Mouse (Mus musculus) hindbrain, embryonic 11.5 days (tissue): Measurements from ENCODE around the gene Cfap61. TPM values are rescaled to one million over a fixed set of nuclear protein-coding genes. Genes with fewer than 3 reads are reported as not detected.

Experiments used
- ATAC-seq: fragments of 200-750 bp; cut with Nextera tagmentation; 2 replicates; pipeline ENCODE4 v1.8.0; 2017; ENCODE audit warnings: mild to moderate bottlenecking, moderate TSS enrichment, moderate library complexity; ENCODE audit not compliant: low FRiP score
- DNase-seq: peaks from one replicate; pipeline ENCODE4 v3.0.0-alpha.2; 2015; ENCODE audit warnings: low spot score
- H3K27ac ChIP-seq: fragments of 300-500 bp; sonication (generic); 2 replicates; pipeline ENCODE4 v1.5.1; 2014; ENCODE audit warnings: mild to moderate bottlenecking, low read depth, low read length
- H3K27me3 ChIP-seq: fragments of 300-500 bp; sonication (generic); 2 replicates; pipeline ENCODE4 v1.6.1; 2014; ENCODE audit warnings: mild to moderate bottlenecking, low read length, moderate library complexity, mixed read lengths; ENCODE audit not compliant: control insufficient read depth, insufficient read depth
- H3K36me3 ChIP-seq: fragments of 300-500 bp; sonication (generic); 2 replicates; pipeline ENCODE4 v1.6.1; 2014; ENCODE audit warnings: mild to moderate bottlenecking, low read length, moderate library complexity, mixed read lengths; ENCODE audit not compliant: control insufficient read depth, insufficient read depth
- H3K4me1 ChIP-seq: fragments of 300-500 bp; sonication (generic); replicated peaks from 2 replicates; pipeline ENCODE4 v1.6.1; 2014; ENCODE audit warnings: low read length, mixed read lengths; ENCODE audit not compliant: control insufficient read depth, insufficient read depth
- H3K4me2 ChIP-seq: fragments of 300-500 bp; sonication (generic); replicated peaks from 2 replicates; pipeline ENCODE4 v1.6.1; 2014; ENCODE audit warnings: mild to moderate bottlenecking, low read depth, low read length
- H3K4me3 ChIP-seq: fragments of 300-500 bp; sonication (generic); 2 replicates; pipeline ENCODE4 v1.5.1; 2014; ENCODE audit warnings: low read depth, low read length
- H3K9ac ChIP-seq: fragments of 300-500 bp; sonication (generic); 2 replicates; pipeline ENCODE4 v1.6.1; 2014; ENCODE audit warnings: low read depth, low read length
- H3K9me3 ChIP-seq: fragments of 300-500 bp; sonication (generic); 2 replicates; pipeline ENCODE4 v1.6.1; 2016; ENCODE audit warnings: low read length; ENCODE audit not compliant: control insufficient read depth
- WGBS: fragments of 180-500 bp; shearing (Covaris S2); extraction: QIAGEN DNeasy Blood & Tissue Kit; methylation state at CpG from one replicate; pipeline ENCODE4 v1.1.7; 2014; 5-methylcytosine and 5-hydroxymethylcytosine counted together
- polyA plus RNA-seq: library from polyadenylated mRNA; unstranded; fragments of >200 nt; fragmentation: Nextera tagmentation; extraction: Ambion mirVana; gene quantifications from 2 replicates; pipeline ENCODE4 v1.2.1, GENCODE M21; 2014

Gene Cfap61
- polyA plus RNA-seq, 1 experiment from 2014 or later = 2.4 TPM

DNA sequence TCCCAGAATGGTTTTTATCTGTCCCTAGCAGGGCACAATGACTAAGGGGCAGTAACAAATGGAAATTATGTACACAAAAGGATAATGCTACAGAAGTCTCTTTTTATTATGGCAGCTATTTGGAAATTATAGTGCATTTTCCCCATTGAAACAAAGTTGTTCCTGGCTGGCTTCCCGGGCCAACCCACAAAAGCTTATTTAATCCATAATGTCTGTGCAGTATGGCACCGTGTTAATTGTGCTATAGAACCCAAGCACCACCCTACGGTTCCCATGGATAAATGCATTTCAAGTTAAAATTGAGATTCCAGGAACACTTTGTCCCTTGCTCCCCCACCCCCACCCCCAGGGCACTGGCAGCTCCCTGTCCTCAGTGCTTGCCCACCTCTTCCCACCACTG, 9.7 kb downstream of the Cfap61 start:
- 84% methylated on average over 3 of the region's 3 CpGs for WGBS
- Histone ChIP-seq H3K9ac (no peak overlapping the region), H3K4me1 (no peaks in the 10 kb centered on the region), H3K4me3 (no peak overlapping the region), H3K4me2 (no peak overlapping the region), H3K27me3 (no peaks in the 10 kb centered on the region), H3K27ac (no peak overlapping the region), H3K36me3 (no peaks in the 10 kb centered on the region), H3K9me3 (no peaks in the 10 kb centered on the region)
- DNase-seq (no peak), ATAC-seq (no peak)

DNA sequence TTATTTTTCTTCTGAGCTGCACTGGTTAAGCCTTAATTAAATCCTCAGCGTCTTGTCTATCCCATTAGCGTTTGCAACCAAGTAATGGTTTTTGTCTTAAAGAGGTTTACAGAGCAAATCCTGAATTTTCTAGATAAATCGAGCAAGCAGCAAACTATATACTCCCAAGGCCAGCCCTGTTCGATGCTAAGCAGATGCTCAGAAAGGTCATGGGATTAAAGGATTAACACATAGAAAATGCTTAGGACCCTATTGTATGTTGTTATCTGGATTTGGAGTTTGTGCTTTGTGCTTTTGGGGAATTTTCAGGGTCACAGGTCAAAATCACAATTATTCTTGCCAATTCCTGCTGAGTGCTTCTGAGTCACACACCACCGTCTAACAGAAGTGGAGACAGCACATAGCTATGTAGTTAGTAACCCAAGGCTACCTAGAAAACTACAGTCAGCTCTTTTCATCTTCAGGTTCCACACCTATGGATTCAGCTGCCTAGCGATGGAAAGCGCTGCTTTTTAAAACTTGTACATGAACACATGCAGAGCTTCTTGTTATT, 13.9 kb downstream of the Cfap61 start:
- 0 out of 2 replicates have a peak, but pooled peaks cover 3% of the 10 kb centered on the region for H3K4me1 ChIP-seq
- no peak overlapping the region for H3K9ac ChIP-seq
- H3K27me3 ChIP-seq = no peaks in the 10 kb centered on the region
- H3K4me3 ChIP-seq = no peak overlapping the region
- no peaks in the 10 kb centered on the region for H3K36me3 ChIP-seq
- no peak for ATAC-seq
- H3K9me3 ChIP-seq = no peaks in the 10 kb centered on the region
- no peak overlapping the region for H3K27ac ChIP-seq
- H3K4me2 ChIP-seq = no peak overlapping the region
- WGBS = 75% methylated on average over 7 of the region's 7 CpGs
- no peak for DNase-seq

GRCm38 (mm10) chr2:145949475-145950068, 15.0 kb downstream of the Cfap61 start:
- Histone ChIP-seq H3K9me3 (no peaks in the 10 kb centered on the region), H3K4me1 (0 out of 2 replicates have a peak, but pooled peaks cover 3% of the 10 kb centered on the region), H3K27ac (peak overlapping the region; percentile 60; the same call in 1 of the 2 replicates), H3K9ac (no peak overlapping the region), H3K4me2 (no peak overlapping the region), H3K36me3 (no peaks in the 10 kb centered on the region), H3K27me3 (no peaks in the 10 kb centered on the region), H3K4me3 (no peak overlapping the region)
- ATAC-seq (peak; percentile 63), DNase-seq (peak; percentile 49)
- 24% methylated on average over 11 of the region's 11 CpGs for WGBS

- Histone ChIP-seq H3K4me1 (0 out of 2 replicates have a peak, but pooled peaks cover 3% of the 10 kb centered on the region), H3K27ac (no peak overlapping the region; the same call in 1 of the 2 replicates), H3K36me3 (no peaks in the 10 kb centered on the region), H3K9ac (no peak overlapping the region), H3K4me2 (no peak overlapping the region), H3K27me3 (no peaks in the 10 kb centered on the region), H3K9me3 (no peaks in the 10 kb centered on the region), H3K4me3 (no peak overlapping the region)
- WGBS = 8% methylated on average over 10 of the region's 10 CpGs
- ATAC-seq (0 out of 2 replicates have a peak, but pooled peaks have one; percentile 61), DNase-seq (peak; percentile 43)
Observed at GRCm38 (mm10) chr2:145950239-145950638, 15.7 kb downstream of the Cfap61 start.

- DNase-seq (no peak), ATAC-seq (no peak)
- Histone ChIP-seq H3K4me3 (no peak overlapping the region), H3K36me3 (no peaks in the 10 kb centered on the region), H3K4me2 (no peak overlapping the region), H3K9me3 (no peaks in the 10 kb centered on the region), H3K27ac (no peak overlapping the region), H3K9ac (no peak overlapping the region), H3K27me3 (no peaks in the 10 kb centered on the region; the same call in 1 of the 2 replicates), H3K4me1 (0 out of 2 replicates have a peak, but pooled peaks cover 3% of the 10 kb centered on the region)
- WGBS = 92% methylated on average over 5 of the region's 5 CpGs
Observed at GRCm38 (mm10) chr2:145952726-145953125, 18.1 kb downstream of the Cfap61 start.

DNA sequence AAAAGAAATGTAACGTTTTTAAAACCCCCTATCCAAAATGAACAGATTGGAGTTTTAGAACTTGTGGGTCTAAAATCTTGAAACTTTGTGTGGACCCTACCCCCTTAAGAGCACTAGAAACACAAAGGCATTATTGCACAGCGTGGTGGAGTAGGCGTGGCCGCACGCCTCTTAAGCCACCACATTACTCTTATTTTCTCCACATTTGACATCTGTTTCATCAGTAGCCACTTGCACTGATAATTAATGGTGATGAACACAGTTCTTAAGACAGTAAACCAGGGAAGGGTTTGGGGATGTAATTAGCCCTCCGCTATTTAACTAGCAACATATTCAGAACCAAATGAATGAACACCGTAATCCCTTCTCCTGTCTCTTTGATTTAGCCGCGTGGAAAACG, 21.3 kb downstream of the Cfap61 start:
- ATAC-seq (no peak), DNase-seq (no peak)
- 74% methylated on average over 10 of the region's 10 CpGs for WGBS

DNA sequence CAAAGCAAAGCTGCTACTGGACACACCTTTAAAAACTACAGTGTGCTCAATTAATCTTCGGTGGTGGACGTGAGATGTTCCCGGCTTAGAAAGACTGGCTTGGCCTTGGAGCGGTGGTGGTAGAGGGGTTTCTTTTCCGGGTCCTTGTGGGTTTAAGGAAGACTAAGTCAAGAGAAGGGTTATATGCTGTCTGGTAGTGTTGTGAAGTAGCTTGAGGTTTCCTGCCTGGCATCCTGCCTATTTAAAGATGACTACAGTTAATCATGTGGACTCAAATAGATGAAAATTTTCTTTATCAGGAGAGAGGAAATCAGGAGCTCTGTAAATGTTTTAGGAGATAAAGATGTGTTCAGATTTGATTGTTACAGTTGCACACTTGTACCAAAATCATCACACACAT, 21.7 kb downstream of the Cfap61 start:
- Histone ChIP-seq H3K27me3 (no peaks in the 10 kb centered on the region; the same call in 1 of the 2 replicates), H3K36me3 (no peaks in the 10 kb centered on the region), H3K27ac (no peak overlapping the region), H3K9me3 (no peaks in the 10 kb centered on the region), H3K9ac (no peak overlapping the region), H3K4me3 (no peak overlapping the region), H3K4me1 (no peaks in the 10 kb centered on the region), H3K4me2 (no peak overlapping the region)
- ATAC-seq (no peak), DNase-seq (no peak)
- 81% methylated on average over 5 of the region's 5 CpGs for WGBS

More for the DNA sequence above, 21.3 kb downstream of the Cfap61 start:
- Histone ChIP-seq H3K4me2 (no peak overlapping the region), H3K4me1 (no peaks in the 10 kb centered on the region), H3K9me3 (no peaks in the 10 kb centered on the region), H3K27ac (no peak overlapping the region), H3K4me3 (no peak overlapping the region), H3K36me3 (no peaks in the 10 kb centered on the region), H3K9ac (no peak overlapping the region), H3K27me3 (no peaks in the 10 kb centered on the region; the same call in 1 of the 2 replicates)

- DNase-seq (peak; percentile 68), ATAC-seq (no peak; the same call in 1 of the 2 replicates)
- Histone ChIP-seq H3K9ac (no peak overlapping the region), H3K27ac (no peak overlapping the region), H3K4me1 (no peaks in the 10 kb centered on the region), H3K4me2 (no peak overlapping the region), H3K4me3 (no peak overlapping the region), H3K36me3 (no peaks in the 10 kb centered on the region), H3K27me3 (no peaks in the 10 kb centered on the region; the same call in 1 of the 2 replicates), H3K9me3 (no peaks in the 10 kb centered on the region)
- 18% methylated on average over 4 of the region's 4 CpGs for WGBS
Observed at GRCm38 (mm10) chr2:145957450-145957849, 22.9 kb downstream of the Cfap61 start.

DNA sequence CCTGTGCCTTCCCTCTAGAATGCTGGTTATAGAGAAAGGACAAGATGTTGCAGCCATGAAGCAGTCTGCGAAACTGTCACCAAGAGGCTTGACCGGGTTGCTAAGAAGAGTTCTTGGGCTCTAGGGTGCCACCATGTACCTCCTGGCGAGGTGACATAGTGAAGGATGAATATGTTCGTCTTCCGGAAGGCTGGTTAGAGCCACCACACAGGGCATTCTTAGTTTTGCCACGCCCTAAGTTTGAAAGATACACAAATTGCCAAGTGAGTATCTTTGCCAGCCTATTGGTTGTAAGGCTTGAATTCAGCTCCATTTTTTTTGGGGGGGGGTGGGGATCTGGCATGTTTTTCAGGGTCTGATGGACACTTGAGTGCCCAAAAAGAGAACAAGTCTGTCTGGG, 23.5 kb downstream of the Cfap61 start:
- H3K36me3 ChIP-seq = no peaks in the 10 kb centered on the region
- H3K27me3 ChIP-seq = no peaks in the 10 kb centered on the region; the same call in 1 of the 2 replicates
- DNase-seq (no peak), ATAC-seq (peak; percentile 24; the same call in 1 of the 2 replicates)
- H3K9me3 ChIP-seq = no peaks in the 10 kb centered on the region
- no peak overlapping the region for H3K27ac ChIP-seq
- H3K4me3 ChIP-seq = no peak overlapping the region
- no peak overlapping the region for H3K4me2 ChIP-seq
- H3K9ac ChIP-seq = no peak overlapping the region
- no peaks in the 10 kb centered on the region for H3K4me1 ChIP-seq
- WGBS = 62% methylated on average over 6 of the region's 6 CpGs
